Mouse (Mus musculus) monocyte, adult 5-6 weeks (primary cell): ENCODE results near the gene Khnyn. TPM values are rescaled to one million over a fixed set of nuclear protein-coding genes. Genes with fewer than 3 reads are reported as not detected.

Experiments used
- ATAC-seq: fragments of 153-309, 156-312 bp; replicated peaks from 2 replicates; pipeline ENCODE4 v1.8.0; 2017; ENCODE audit warnings: mild to moderate bottlenecking; ENCODE audit not compliant: low TSS enrichment, insufficient number of reproducible peaks, severe bottlenecking, poor library complexity, low FRiP score
- total RNA-seq: library from RNA; stranded (forward); fragments of 200-1000, 200-491, 200-594 nt; gene quantifications from 3 replicates; pipeline ENCODE4 v1.2.3, GENCODE M21; 2017

The Khnyn gene
- total RNA-seq, 1 experiment from 2014 or later: 80.9 TPM

DNA sequence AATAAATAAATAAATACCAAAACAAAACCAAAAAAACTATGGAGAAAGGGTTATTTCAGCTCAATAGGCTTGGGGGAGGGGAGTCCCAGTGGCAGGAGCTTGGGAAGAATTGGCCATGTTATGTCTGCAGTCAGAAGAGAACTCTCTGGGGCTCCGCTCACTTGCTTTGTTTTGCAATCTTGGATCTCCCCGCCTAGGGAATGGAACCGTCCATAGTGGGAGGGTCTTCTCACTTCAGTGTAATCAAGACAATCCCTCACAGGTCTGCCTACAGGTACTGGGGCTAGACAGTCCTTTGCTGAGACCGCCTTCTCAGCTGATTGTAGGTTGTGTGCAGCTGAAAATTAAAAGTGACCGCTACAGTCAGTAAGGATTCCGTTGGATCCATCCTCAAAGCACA, 15.2 kb upstream of the Khnyn start:
- ATAC-seq: no peak

GRCm38 (mm10) chr14:55872039-55872438, 12.7 kb upstream of the Khnyn start:
- no peak for ATAC-seq

- no peak for ATAC-seq
Measured at GRCm38 (mm10) chr14:55872551-55872950, 12.2 kb upstream of the Khnyn start.

GRCm38 (mm10) chr14:55873242-55873713, 11.5 kb upstream of the Khnyn start:
- ATAC-seq: no peak

DNA sequence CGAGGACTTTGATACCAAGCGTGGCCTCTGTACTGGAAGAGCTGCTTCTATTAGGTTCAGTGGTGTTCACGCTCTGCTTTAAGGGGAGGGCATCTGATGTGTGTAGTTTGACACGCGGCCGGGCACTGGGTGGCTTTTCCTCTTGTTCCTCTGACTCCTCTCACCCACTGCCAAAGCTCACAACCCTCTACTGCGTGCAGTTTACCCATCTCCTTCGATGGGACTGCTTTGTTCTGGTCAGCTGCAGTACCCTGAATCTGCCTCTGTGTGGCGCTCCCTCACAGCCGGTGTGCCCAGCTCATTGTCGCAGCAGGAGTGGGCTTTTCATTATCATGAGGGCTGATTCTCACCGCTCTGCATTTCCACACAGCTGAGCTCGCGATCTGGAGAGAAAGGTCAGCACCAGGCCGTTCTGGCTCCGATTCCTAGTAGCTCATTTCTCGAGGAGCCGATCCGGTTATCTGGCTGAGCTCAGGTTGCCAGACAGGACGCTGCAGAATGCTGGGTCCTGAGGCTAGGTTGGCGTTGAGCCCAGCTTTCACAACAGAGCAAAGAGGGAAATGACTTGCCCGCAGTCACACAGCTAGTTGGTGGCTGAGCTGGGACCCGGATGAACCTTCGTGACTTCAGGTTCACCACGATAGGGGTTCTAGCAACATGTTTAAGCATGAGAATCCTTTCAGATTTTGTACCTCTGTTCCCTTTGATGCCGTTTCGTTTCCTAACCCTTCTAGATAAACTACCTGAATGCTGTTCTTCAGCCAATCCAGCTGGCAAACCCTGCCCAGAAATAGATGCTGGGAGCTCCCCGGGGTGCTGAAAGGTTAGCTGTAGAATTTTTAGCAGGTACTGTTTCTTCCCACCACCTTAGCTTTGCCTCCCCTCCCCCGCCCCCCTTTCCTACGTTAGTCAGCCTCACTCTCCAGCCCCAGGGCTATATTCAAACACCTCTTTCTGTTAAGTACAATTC, 10.7 kb upstream of the Khnyn start:
- peak; percentile 77 for ATAC-seq

GRCm38 (mm10) chr14:55877469-55878315, 7.1 kb upstream of the Khnyn start:
- ATAC-seq: no peak

GRCm38 (mm10) chr14:55878316-55878940, 6.3 kb upstream of the Khnyn start:
- ATAC-seq: no peak

GRCm38 (mm10) chr14:55879623-55880022, 5.1 kb upstream of the Khnyn start:
- ATAC-seq: peak; percentile 77

GRCm38 (mm10) chr14:55880982-55881381, 3.8 kb upstream of the Khnyn start:
- no peak for ATAC-seq

DNA sequence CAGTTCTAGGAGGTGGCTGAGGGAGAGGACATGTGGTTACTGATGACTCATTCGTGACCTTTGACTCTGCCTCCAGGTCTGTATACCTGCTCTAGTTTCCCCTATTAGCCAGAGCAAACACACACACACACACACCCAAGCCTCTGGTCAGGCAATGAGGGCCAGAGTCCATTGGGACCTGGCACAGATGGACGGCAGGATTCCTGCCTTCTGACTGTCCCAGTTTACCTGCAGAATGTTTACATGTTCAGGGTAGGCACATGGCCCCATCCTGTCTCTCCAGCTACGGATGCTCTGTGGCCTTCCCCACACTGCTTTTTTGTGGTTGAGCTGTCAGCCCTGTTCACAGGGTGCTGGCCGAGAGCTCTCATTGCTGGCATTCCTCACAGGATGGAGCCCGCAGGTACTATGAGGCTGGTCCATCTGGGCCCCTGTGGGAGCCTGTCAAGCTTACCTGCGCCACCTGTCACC, 2.5 kb upstream of the Khnyn start:
- ATAC-seq: no peak

- ATAC-seq: no peak
Measured at GRCm38 (mm10) chr14:55883149-55883661, 1.5 kb upstream of the Khnyn start.

DNA sequence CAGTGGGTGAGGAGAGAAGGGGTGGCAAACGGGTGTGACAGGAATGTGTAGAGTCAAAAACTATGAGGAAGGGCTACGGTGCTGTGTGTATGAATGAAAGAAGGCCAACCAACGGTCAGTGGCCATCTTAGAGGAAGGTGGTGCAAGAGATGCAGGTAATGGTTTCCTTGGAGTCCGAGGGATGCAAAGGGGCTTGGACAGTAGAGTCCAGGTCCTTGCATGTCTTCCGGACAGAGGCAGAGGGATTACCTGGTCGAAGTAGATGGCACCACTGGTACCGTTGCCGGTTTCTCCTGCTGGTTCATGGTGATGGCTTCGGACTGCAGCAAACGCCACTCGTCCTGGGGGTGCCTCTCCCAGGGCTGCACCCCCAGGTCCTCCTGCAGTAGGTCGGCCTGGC, 1.1 kb upstream of the Khnyn start:
- ATAC-seq: no peak

GRCm38 (mm10) chr14:55884166-55884565, 581 bp upstream of the Khnyn start, which contains the start of gene Cbln3:
Gene Cbln3 (minus strand): TSS chr14:55884392.
- ATAC-seq: no peak

DNA sequence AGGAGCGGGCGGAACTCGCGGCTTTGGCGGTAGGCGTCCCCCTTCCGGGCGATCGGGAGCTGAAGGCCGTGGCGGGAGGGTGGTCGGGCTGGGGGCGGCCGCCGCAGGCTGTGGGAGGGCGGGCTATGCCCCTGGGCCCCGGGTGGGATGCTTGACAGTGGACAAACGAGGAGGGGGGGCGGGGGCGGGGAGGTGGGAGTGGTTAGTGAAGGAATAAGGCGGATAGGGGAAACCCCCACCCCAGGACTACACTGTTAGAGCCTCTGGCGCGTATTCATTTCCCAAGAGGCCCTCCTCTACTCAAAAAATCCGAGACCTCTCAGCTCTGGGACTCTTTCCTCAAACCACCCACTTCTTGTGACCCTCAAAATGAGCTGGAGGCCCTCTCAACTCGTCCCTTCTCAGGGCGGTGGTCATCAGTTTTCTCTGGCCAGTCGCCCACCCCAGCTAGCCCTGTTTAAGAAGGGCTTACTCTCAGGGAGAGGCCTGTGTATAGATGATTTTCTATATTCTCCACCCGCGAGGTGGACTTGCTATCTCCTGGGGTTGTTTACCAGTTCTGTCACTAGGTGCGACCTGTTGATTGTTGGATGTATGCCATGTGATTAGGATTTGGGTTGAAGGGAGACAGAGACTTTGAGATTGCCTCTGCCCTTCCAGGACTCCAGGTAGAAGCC, 505 bp downstream of the Khnyn start:
- no peak for ATAC-seq

DNA sequence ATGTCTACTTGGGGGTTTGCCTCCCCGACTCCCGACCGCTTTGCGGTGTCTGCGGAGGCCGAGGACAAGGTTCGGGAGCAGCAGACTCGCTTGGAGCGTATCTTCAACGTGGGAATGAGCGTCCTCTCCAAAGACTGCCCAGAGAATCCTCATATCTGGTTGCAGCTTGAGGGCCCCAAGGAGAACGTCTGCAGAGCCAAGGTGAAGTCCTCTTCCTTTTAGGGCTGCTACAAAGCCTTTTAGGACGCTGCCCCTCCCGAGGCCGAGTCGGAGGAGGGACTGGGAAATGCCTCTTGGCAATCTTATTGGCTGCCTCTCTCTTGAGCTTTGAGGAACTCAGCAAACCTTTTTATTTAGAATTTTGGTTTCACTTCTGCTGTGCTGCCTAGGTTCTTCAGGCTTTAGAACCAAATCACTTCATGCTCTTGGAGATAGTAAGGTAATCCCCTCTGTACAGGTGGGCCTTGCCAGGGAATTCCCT, 1.1 kb downstream of the Khnyn start:
- peak; percentile 77 for ATAC-seq

GRCm38 (mm10) chr14:55886571-55887382, 2.0 kb downstream of the Khnyn start:
- ATAC-seq: no peak

DNA sequence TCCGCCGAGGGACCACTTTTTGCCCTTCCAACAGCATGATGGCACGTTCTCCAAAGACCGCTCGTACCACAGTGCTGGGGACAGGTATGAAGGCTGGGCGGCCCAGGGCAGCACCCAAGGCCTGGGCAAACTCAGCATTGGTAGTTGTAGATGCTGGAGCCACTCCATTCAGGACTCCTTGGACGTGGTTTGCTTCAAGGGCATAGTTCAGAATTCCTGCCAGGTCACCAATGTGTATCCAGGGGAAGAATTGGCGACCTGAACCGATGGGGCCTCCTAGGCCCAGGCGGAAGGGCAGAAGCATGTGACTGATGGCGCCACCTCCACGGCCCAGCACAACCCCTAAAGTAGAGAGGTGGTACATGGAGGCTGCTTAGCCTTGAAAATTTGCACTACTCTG, 12.9 kb downstream of the Khnyn start:
- no peak for ATAC-seq
